Mouse (Mus musculus): ENCODE results near the gene Gm21976. TPM values are rescaled to one million over a fixed set of nuclear protein-coding genes. Genes with fewer than 3 reads are reported as not detected.

Gm21976 gene
- polyA plus RNA-seq, 1 experiment from 2014 or later, result not detected

GRCm38 (mm10) chr13:98264111-98264510 lies 15.6 kb upstream of the Gm21976 start:
- Histone ChIP-seq H3K9ac (peak overlapping the region; percentile 92), H3K27me3 (no peaks in the 10 kb centered on the region), H3K9me3 (no peaks in the 10 kb centered on the region), H3K4me3 (peak overlapping the region; percentile 88), H3K4me2 (peak overlapping the region; percentile 97), H3K27ac (no peak overlapping the region), H3K36me3 (peaks cover 23% of the 10 kb centered on the region), H3K4me1 (replicated peaks) (peaks cover 23% of the 10 kb centered on the region)
- whole genome bisulfite sequencing, result 24% methylated on average over 5 of the region's 5 CpGs
- ATAC-seq (ENCODE audit: low FRiP score), result no peak

- Histone ChIP-seq H3K9ac (no peak overlapping the region), H3K36me3 (peaks cover 59% of the 10 kb centered on the region), H3K4me2 (no peak overlapping the region), H3K4me3 (no peak overlapping the region), H3K4me1 (replicated peaks) (no peaks in the 10 kb centered on the region), H3K27me3 (no peaks in the 10 kb centered on the region), H3K9me3 (no peaks in the 10 kb centered on the region), H3K27ac (no peak overlapping the region)
- ATAC-seq (ENCODE audit: low FRiP score), result no peak
- 94% methylated on average over 9 of the region's 9 CpGs for WGBS
These were observed 5.7 kb upstream of the Gm21976 start for GRCm38 (mm10) chr13:98274023-98274422.

GRCm38 (mm10) chr13:98275646-98276045 lies 4.0 kb upstream of the Gm21976 start:
- Histone ChIP-seq H3K9ac (no peak overlapping the region), H3K27ac (no peak overlapping the region), H3K4me2 (no peak overlapping the region), H3K9me3 (no peaks in the 10 kb centered on the region), H3K27me3 (no peaks in the 10 kb centered on the region), H3K4me3 (no peak overlapping the region), H3K4me1 (replicated peaks) (no peaks in the 10 kb centered on the region), H3K36me3 (peaks cover 49% of the 10 kb centered on the region)
- no peak for ATAC-seq (ENCODE audit: low FRiP score)
- WGBS, result 97% methylated on average over 4 of the region's 4 CpGs

- no peaks in the 10 kb centered on the region for H3K27me3 ChIP-seq
- H3K4me3 ChIP-seq, result no peak overlapping the region
- no peaks in the 10 kb centered on the region for H3K4me1 ChIP-seq (replicated peaks)
- no peak overlapping the region for H3K9ac ChIP-seq
- peaks cover 43% of the 10 kb centered on the region for H3K36me3 ChIP-seq
- H3K27ac ChIP-seq, result no peak overlapping the region
- no peak overlapping the region for H3K4me2 ChIP-seq
- H3K9me3 ChIP-seq, result no peaks in the 10 kb centered on the region
- no peak for ATAC-seq (ENCODE audit: low FRiP score)
- 94% methylated on average over 7 of the region's 7 CpGs for WGBS
These were observed 3.4 kb upstream of the Gm21976 start for GRCm38 (mm10) chr13:98276253-98276652.

GRCm38 (mm10) chr13:98277501-98277900 lies 2.2 kb upstream of the Gm21976 start:
- Histone ChIP-seq H3K9me3 (no peaks in the 10 kb centered on the region), H3K27me3 (no peaks in the 10 kb centered on the region), H3K4me2 (no peak overlapping the region), H3K36me3 (peaks cover 31% of the 10 kb centered on the region), H3K4me1 (replicated peaks) (no peaks in the 10 kb centered on the region), H3K9ac (no peak overlapping the region), H3K4me3 (no peak overlapping the region), H3K27ac (no peak overlapping the region)
- 87% methylated on average over 2 of the region's 2 CpGs for WGBS
- ATAC-seq (ENCODE audit: low FRiP score), result no peak

GRCm38 (mm10) chr13:98280990-98281650 lies 1.4 kb downstream of the Gm21976 start:
- no peak overlapping the region for H3K4me2 ChIP-seq
- H3K36me3 ChIP-seq, result no peaks in the 10 kb centered on the region; the same call in 1 of the 2 replicates
- H3K4me1 ChIP-seq (replicated peaks), result no peaks in the 10 kb centered on the region
- H3K9ac ChIP-seq, result no peak overlapping the region
- no peak overlapping the region for H3K4me3 ChIP-seq
- no peak overlapping the region for H3K27ac ChIP-seq
- WGBS, result 81% methylated on average over 12 of the region's 12 CpGs
- no peak for ATAC-seq (ENCODE audit: low FRiP score)
- no peaks in the 10 kb centered on the region for H3K27me3 ChIP-seq
- H3K9me3 ChIP-seq, result no peaks in the 10 kb centered on the region

- H3K36me3 ChIP-seq, result no peaks in the 10 kb centered on the region
- no peak for ATAC-seq (ENCODE audit: low FRiP score)
- H3K27ac ChIP-seq, result no peak overlapping the region
- H3K9me3 ChIP-seq, result no peaks in the 10 kb centered on the region
- H3K4me2 ChIP-seq, result no peak overlapping the region
- H3K27me3 ChIP-seq, result no peaks in the 10 kb centered on the region
- H3K4me1 ChIP-seq (replicated peaks), result no peaks in the 10 kb centered on the region
- no peak overlapping the region for H3K4me3 ChIP-seq
- no peak overlapping the region for H3K9ac ChIP-seq
- 42% methylated on average over 2 of the region's 2 CpGs for WGBS
These were observed 11.0 kb downstream of the Gm21976 start for GRCm38 (mm10) chr13:98290719-98291118.

GRCm38 (mm10) chr13:98291712-98292111 lies 12.0 kb downstream of the Gm21976 start:
- Histone ChIP-seq H3K27ac (no peak overlapping the region), H3K9me3 (no peaks in the 10 kb centered on the region), H3K4me1 (replicated peaks) (no peaks in the 10 kb centered on the region), H3K4me3 (no peak overlapping the region), H3K4me2 (no peak overlapping the region), H3K27me3 (no peaks in the 10 kb centered on the region), H3K9ac (no peak overlapping the region), H3K36me3 (no peaks in the 10 kb centered on the region)
- no peak for ATAC-seq (ENCODE audit: low FRiP score)
- 86% methylated on average over 8 of the region's 8 CpGs for WGBS

- WGBS, result 44% methylated on average over 5 of the region's 5 CpGs
- no peaks in the 10 kb centered on the region for H3K27me3 ChIP-seq
- H3K36me3 ChIP-seq, result no peaks in the 10 kb centered on the region
- no peak for ATAC-seq (ENCODE audit: low FRiP score)
- H3K9me3 ChIP-seq, result no peaks in the 10 kb centered on the region
- no peak overlapping the region for H3K9ac ChIP-seq
- 0 out of 2 replicates have a peak, but pooled peaks cover 3% of the 10 kb centered on the region for H3K4me1 ChIP-seq (replicated peaks)
- H3K4me2 ChIP-seq, result no peak overlapping the region
- no peak overlapping the region for H3K27ac ChIP-seq
- H3K4me3 ChIP-seq, result no peak overlapping the region
These were observed 16.4 kb downstream of the Gm21976 start for GRCm38 (mm10) chr13:98296072-98296471.

GRCm38 (mm10) chr13:98297883-98298482 lies 18.3 kb downstream of the Gm21976 start:
- Histone ChIP-seq H3K27ac (no peak overlapping the region), H3K4me3 (no peak overlapping the region), H3K4me1 (replicated peaks) (0 out of 2 replicates have a peak, but pooled peaks cover 3% of the 10 kb centered on the region), H3K36me3 (no peaks in the 10 kb centered on the region), H3K27me3 (no peaks in the 10 kb centered on the region), H3K9ac (no peak overlapping the region), H3K4me2 (no peak overlapping the region), H3K9me3 (no peaks in the 10 kb centered on the region)
- no peak for ATAC-seq (ENCODE audit: low FRiP score)
- WGBS, result 90% methylated on average over 6 of the region's 6 CpGs

GRCm38 (mm10) chr13:98298833-98299758 lies 19.4 kb downstream of the Gm21976 start:
- H3K9ac ChIP-seq, result no peak overlapping the region
- 0 out of 2 replicates have a peak overlapping the region, but pooled peaks have one; percentile 8 for H3K4me3 ChIP-seq
- H3K9me3 ChIP-seq, result no peaks in the 10 kb centered on the region
- peak overlapping the region; percentile 35 for H3K4me2 ChIP-seq
- H3K27ac ChIP-seq, result peak overlapping the region; percentile 48; the same call in 1 of the 2 replicates
- ATAC-seq (ENCODE audit: low FRiP score), result peak; percentile 80
- no peaks in the 10 kb centered on the region for H3K36me3 ChIP-seq
- 0 out of 2 replicates have a peak, but pooled peaks cover 3% of the 10 kb centered on the region for H3K4me1 ChIP-seq (replicated peaks)
- whole genome bisulfite sequencing, result 53% methylated on average over 21 of the region's 21 CpGs
- no peaks in the 10 kb centered on the region for H3K27me3 ChIP-seq

- Histone ChIP-seq H3K4me3 (no peak overlapping the region), H3K4me1 (replicated peaks) (no peaks in the 10 kb centered on the region; the same call in 1 of the 2 replicates), H3K27ac (no peak overlapping the region), H3K27me3 (no peaks in the 10 kb centered on the region), H3K9me3 (no peaks in the 10 kb centered on the region), H3K36me3 (peaks cover 25% of the 10 kb centered on the region), H3K9ac (no peak overlapping the region), H3K4me2 (no peak overlapping the region)
- WGBS, result 89% methylated on average over 9 of the region's 9 CpGs
- ATAC-seq (ENCODE audit: low FRiP score), result no peak
These were observed 25.6 kb downstream of the Gm21976 start for GRCm38 (mm10) chr13:98305257-98305656.

Data from hindbrain, embryonic 13.5 days (tissue).